1 mouse cellular context compared by ENCODE assay signal in the genomic region with DNA sequence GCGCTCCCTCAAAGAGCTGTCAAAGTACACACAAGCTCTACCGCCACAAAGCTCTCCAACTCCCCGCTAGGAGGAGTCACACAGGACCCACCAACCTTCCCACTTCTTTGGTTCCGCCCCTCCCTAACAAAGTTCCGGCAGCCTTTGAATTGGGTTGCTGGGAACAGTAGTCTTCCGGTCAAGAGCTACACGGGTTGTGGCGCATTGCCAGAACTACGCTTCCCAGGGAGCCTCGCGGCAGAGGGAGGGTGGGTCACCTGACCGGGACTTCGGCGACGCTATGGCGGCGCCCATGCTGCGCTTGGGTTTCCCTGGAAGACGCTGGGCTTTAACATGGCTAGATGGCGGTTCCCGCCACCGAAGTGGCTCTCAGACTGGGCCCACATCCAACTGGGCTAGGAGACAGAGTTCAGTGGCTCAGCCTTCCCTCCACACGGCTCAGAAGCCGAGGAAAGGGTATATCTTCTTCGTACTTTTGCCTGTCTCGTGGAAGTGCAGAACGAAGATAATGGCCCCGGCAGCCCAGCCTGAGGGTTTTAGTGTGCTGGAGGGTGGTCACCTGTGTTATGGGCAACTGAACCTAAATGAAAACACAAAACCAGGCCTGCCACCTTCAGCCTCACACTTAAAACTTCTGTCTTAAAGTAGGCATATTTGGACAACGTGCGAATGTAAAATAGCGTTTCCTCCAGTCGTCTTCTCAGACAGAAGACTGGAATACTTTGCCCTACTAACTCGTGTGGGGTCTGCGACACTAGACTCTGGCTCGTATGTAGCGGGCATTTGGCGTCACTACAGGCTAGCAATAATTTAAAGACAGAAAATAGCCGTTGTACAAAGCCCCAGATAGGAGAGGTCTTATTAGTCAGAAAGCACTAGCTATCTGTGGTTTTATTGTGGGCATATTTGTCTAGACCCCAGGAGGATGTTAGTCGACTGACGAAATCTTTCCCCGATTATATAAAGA.
A peak's percentile ranks its signal among the peaks of the same experiment; 100 is the strongest.
TF ChIP-seq lines count a peak whose summit lies in the region.

Gatb (plus strand) TSS at position 256 of the 967 bp plus-strand sequence.

TF ChIP-seq in MEL, 35 proteins besides CTCF, POLR2A, EP300 and RAD21 (continued from another document):
- TF ChIP-seq MEF2A (IDR thresholded peaks at IDR 0.05; ENCODE audit: extremely low read depth, insufficient replicate concordance, low read depth, low read length, poor library complexity, severe bottlenecking), result no peak
- TF ChIP-seq USF2 (IDR thresholded peaks at IDR 0.05; ENCODE audit: borderline replicate concordance in 1 of 2, insufficient read depth in 1 of 2, low read depth in 1 of 2, low read length in 2 of 2), result peak; percentile 45 to 84; a peak in 3 of 4 replicates
- peak; percentile 88 for TF ChIP-seq ELF1 (IDR thresholded peaks at IDR 0.05; ENCODE audit: low read depth, low read length)
- TF ChIP-seq NELFE (IDR thresholded peaks at IDR 0.05; ENCODE audit: low read depth, low read length), result peak; percentile 82
- peak; percentile 84 for TF ChIP-seq TBP (IDR thresholded peaks at IDR 0.05; ENCODE audit: low read depth, low read length)
- TF ChIP-seq MAZ (IDR thresholded peaks at IDR 0.05; ENCODE audit: low read depth, low read length), result no peak
- peak; percentile 90 for TF ChIP-seq MYC (IDR thresholded peaks at IDR 0.05; ENCODE audit: low read depth, low read length)
